Mouse (Mus musculus) ES-E14 (cell line): ENCODE results near the gene Prss57. TPM values are rescaled to one million over a fixed set of nuclear protein-coding genes. Genes with fewer than 3 reads are reported as not detected.
"Not testable (repeated sequence)": the region's sequence is repeated elsewhere in the genome, so short reads cannot be mapped to it uniquely, and the experiment has no call there.

Source experiments
- DNase-seq: peaks from one replicate; pipeline ENCODE4 v3.0.0-alpha.2; 2013; ENCODE audit warnings: low read depth, low spot score
- H3K27ac ChIP-seq: 2 replicates; pipeline ENCODE4 v1.5.1; 2012; ENCODE audit warnings: low read depth, mild to moderate bottlenecking, low read length, moderate library complexity, mixed read lengths; ENCODE audit not compliant: poor library complexity, insufficient read depth, severe bottlenecking
- H3K36me3 ChIP-seq: 2 replicates; pipeline ENCODE4 v1.6.1; 2012; ENCODE audit warnings: mild to moderate bottlenecking, low read length, moderate library complexity, mixed read lengths; ENCODE audit not compliant: control insufficient read depth, poor library complexity, insufficient read depth, severe bottlenecking
- H3K4me1 ChIP-seq, 2 experiments: fragments of 150-350 bp in 1 of 2; sonication (generic) in 1 of 2; 2 replicates each; pipeline ENCODE4 v1.6.1; 2012; ENCODE audit warnings: low read length in 2 of 2, mild to moderate bottlenecking in 1 of 2, mixed read lengths in 1 of 2; ENCODE audit not compliant: control insufficient read depth in 2 of 2, insufficient read depth in 2 of 2, poor library complexity in 1 of 2
- H3K4me3 ChIP-seq, 2 experiments: fragments of 150-350 bp in 1 of 2; sonication (generic) in 1 of 2; 2 replicates each; pipeline ENCODE4 v1.5.1; 2012; ENCODE audit warnings: low read length in 2 of 2, low read depth in 1 of 2, mild to moderate bottlenecking in 1 of 2, mixed read lengths in 1 of 2; ENCODE audit not compliant: insufficient read depth in 1 of 2, poor library complexity in 1 of 2, severe bottlenecking in 1 of 2
- H3K9ac ChIP-seq: 2 replicates; pipeline ENCODE4 v1.6.1; 2012; ENCODE audit warnings: low read depth, mild to moderate bottlenecking, low read length, mixed read lengths; ENCODE audit not compliant: poor library complexity, insufficient read depth, severe bottlenecking
- H3K9me3 ChIP-seq: fragments of 150-350 bp; sonication (generic); 2 replicates; pipeline ENCODE4 v1.6.1; 2012; ENCODE audit warnings: low read depth, mild to moderate bottlenecking, low read length; ENCODE audit not compliant: control insufficient read depth, insufficient read depth
- CHD2 ChIP-seq: IDR thresholded peaks from 2 replicates; pipeline ENCODE4 v1.6.1; 2014; ENCODE audit warnings: mild to moderate bottlenecking, low read depth, low read length, inconsistent platforms
- HCFC1 ChIP-seq: IDR thresholded peaks from 2 replicates; pipeline ENCODE4 v1.6.1; 2012; ENCODE audit warnings: low read length, inconsistent platforms, borderline replicate concordance; ENCODE audit not compliant: insufficient read depth
- MAFK ChIP-seq: IDR thresholded peaks from 2 replicates; pipeline ENCODE4 v1.6.1; 2014; ENCODE audit warnings: mild to moderate bottlenecking, low read depth, low read length, inconsistent platforms; ENCODE audit not compliant: insufficient read depth
- ZC3H11A ChIP-seq: IDR thresholded peaks from 2 replicates; pipeline ENCODE4 v1.6.1; 2012; ENCODE audit warnings: low read depth, mild to moderate bottlenecking, inconsistent platforms, low read length, borderline replicate concordance
- ZNF384 ChIP-seq: IDR thresholded peaks from 2 replicates; pipeline ENCODE4 v1.6.1; 2012; ENCODE audit warnings: low read depth, low read length, inconsistent platforms
- in situ Hi-C, 2 experiments: fragments of 600-800 bp; cut with MboI; formaldehyde crosslinking; loops; one replicate each; pipeline ENCODE4 v1.15.1; 2025; ENCODE audit warnings: low sequenced_read_pairs in 2 of 2, inconsistent platforms in 1 of 2; ENCODE audit not compliant: unreplicated experiment in 2 of 2
- total RNA-seq: library from RNA; depleted of rRNA; stranded (reverse); fragments of 300-350 nt; gene quantifications from 2 replicates; pipeline ENCODE4 v1.2.3, GENCODE M21; 2012

The Prss57 gene
- total RNA-seq, 1 experiment = 0.27 TPM

GRCm38 (mm10) chr10:79760603-79761143 is 30.1 kb downstream of the Prss57 start:
- H3K36me3 ChIP-seq = peaks cover 52% of the 10 kb centered on the region
- no peak overlapping the region for H3K4me3 ChIP-seq
- H3K9me3 ChIP-seq = no peaks in the 10 kb centered on the region
- TF ChIP-seq ZC3H11A (no peak), MAFK (no peak), HCFC1 (no peak), ZNF384 (no peak), CHD2 (no peak)
- peaks cover 1 to 16% of the 10 kb centered on the region in 2 experiments; a peak in 1 of 4 replicates for H3K4me1 ChIP-seq
- in situ Hi-C loops = no loop called here
- H3K9ac ChIP-seq = no peak overlapping the region
- no peak overlapping the region for H3K27ac ChIP-seq
- DNase-seq = no peak

DNA sequence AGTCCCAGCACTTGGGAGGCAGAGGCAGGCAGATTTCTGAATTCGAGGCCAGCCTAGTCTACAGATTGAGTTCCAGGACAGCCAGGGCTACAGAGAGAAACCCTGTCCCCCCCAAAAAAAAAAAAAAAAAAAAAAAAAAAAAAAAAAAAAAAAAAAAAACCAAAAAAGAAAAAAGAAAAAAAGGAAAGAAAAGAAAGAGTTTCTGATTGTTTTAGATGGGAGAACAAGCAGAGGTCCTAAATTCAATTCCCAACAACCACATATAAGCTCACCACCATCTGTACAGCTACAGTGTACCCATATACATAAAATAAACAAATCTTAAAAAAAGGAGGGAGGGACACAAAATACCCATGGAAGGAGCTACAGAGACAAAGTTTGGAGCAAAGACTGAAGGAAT is 31.1 kb downstream of the Prss57 start:
- H3K4me3 ChIP-seq, in situ Hi-C loops, H3K27ac ChIP-seq, H3K9me3 ChIP-seq, H3K9ac ChIP-seq, DNase-seq, H3K4me1 ChIP-seq: not testable (repeated sequence)
- TF ChIP-seq ZNF384 = peak; percentile 64; the same call in 1 of the 2 replicates
- peaks cover 50% of the 10 kb centered on the region for H3K36me3 ChIP-seq

DNA sequence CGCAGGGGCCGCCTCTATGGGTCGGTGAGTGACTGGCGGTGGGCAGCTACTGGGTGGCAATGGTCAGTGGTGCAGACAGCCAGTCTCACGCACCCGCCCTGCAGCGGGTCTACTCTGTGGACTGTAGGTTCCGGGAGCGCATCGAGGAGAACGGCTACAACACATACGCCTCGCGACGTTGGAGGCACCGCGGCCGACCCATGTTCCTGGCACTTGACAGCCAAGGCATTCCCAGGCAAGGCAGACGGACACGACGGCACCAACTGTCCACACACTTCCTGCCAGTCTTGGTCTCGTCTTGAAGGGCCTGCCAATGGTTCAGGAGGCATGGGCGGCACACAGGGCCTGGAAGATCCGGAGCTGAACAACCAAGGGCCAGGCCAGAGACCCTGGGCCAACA is 34.1 kb downstream of the Prss57 start:
- H3K9me3 ChIP-seq = no peaks in the 10 kb centered on the region
- no peak for DNase-seq
- H3K4me1 ChIP-seq = peaks cover 2 to 7% of the 10 kb centered on the region in 2 experiments; a peak in 2 of 4 replicates
- in situ Hi-C loops = no loop called here
- peak overlapping the region; percentile 27 to 53; a peak in 3 of 4 replicates for H3K4me3 ChIP-seq
- no peak for TF ChIP-seq CHD2
- H3K36me3 ChIP-seq = peaks cover 30% of the 10 kb centered on the region
- no peak overlapping the region for H3K9ac ChIP-seq
- H3K27ac ChIP-seq = no peak overlapping the region

GRCm38 (mm10) chr10:79755854-79756253 is 34.9 kb downstream of the Prss57 start:
- Histone ChIP-seq H3K36me3 (peaks cover 22% of the 10 kb centered on the region), H3K4me1 (peaks cover 2 to 7% of the 10 kb centered on the region in 2 experiments; a peak in 2 of 4 replicates), H3K27ac (no peak overlapping the region), H3K9ac (no peak overlapping the region), H3K9me3 (no peaks in the 10 kb centered on the region), H3K4me3 (no peak overlapping the region)
- TF ChIP-seq ZNF384 = no peak
- TF ChIP-seq HCFC1 = no peak
- TF ChIP-seq CHD2 = no peak
- TF ChIP-seq ZC3H11A = no peak
- TF ChIP-seq MAFK = no peak
- in situ Hi-C loops = no loop called here
- no peak for DNase-seq

- peaks cover 2 to 7% of the 10 kb centered on the region in 2 experiments; a peak in 2 of 4 replicates for H3K4me1 ChIP-seq
- TF ChIP-seq CHD2 (no peak), ZC3H11A (no peak), MAFK (no peak), ZNF384 (no peak), HCFC1 (no peak)
- no peak within 1 kb of the TSS for H3K27ac ChIP-seq
- H3K36me3 ChIP-seq = peaks cover 17% of the 10 kb centered on the region
- H3K9ac ChIP-seq = peak within 1 kb of the TSS; percentile 16; the same call in 1 of the 2 replicates
- peak within 1 kb of the TSS; percentile 57 to 80 for H3K4me3 ChIP-seq
- H3K9me3 ChIP-seq = no peaks in the 10 kb centered on the region
- peak; percentile 72 for DNase-seq
- in situ Hi-C loops = no loop called here
Measured at GRCm38 (mm10) chr10:79754856-79755516, 35.8 kb downstream of the Prss57 start, which contains the start of gene Fgf22. Gene Fgf22 (plus strand): TSS chr10:79755076.
